Mouse (Mus musculus) hindbrain, embryonic 16.5 days (tissue): ENCODE results near the gene Dpp8. TPM values are rescaled to one million over a fixed set of nuclear protein-coding genes. Genes with fewer than 3 reads are reported as not detected.

Source experiments
- polyA plus RNA-seq: library from polyadenylated mRNA; unstranded; fragments of >200 nt; fragmentation: Nextera tagmentation; extraction: Ambion mirVana; gene quantifications from 2 replicates; pipeline ENCODE4 v1.2.1, GENCODE M21; 2015

Dpp8 gene
- polyA plus RNA-seq, 1 experiment from 2014 or later, result 33.1 TPM

Other genes starting within 250 kb of the Dpp8 start
- gene Dennd4a, start 221.1 kb upstream of the Dpp8 start, polyA plus RNA-seq, result 9.2 and 9.3 TPM in 2 replicates
- 0.04 and 0.11 TPM in 2 replicates for gene Slc24a1, start 80.8 kb upstream of the Dpp8 start, polyA plus RNA-seq
- 32.1 and 37.1 TPM in 2 replicates for gene Ints14, start 71.5 kb upstream of the Dpp8 start, polyA plus RNA-seq
- gene Hacd3, start 10.7 kb upstream of the Dpp8 start, polyA plus RNA-seq, result 247 and 254 TPM in 2 replicates
- 12.8 and 17.7 TPM in 2 replicates for gene Igdcc4, start 69.1 kb downstream of the Dpp8 start, polyA plus RNA-seq
- gene Igdcc3, start 108.8 kb downstream of the Dpp8 start, polyA plus RNA-seq, result 4.4 and 9.0 TPM in 2 replicates
- gene Parp16, start 162.9 kb downstream of the Dpp8 start, polyA plus RNA-seq, result 7.7 and 8.3 TPM in 2 replicates
- gene Cilp, start 232.8 kb downstream of the Dpp8 start, polyA plus RNA-seq, result 0.38 and 0.91 TPM in 2 replicates